Mouse (Mus musculus) liver, embryonic 13.5 days (tissue): ENCODE data around the gene Zdhhc6. TPM values are rescaled to one million over a fixed set of nuclear protein-coding genes. Genes with fewer than 3 reads are reported as not detected.
A peak's percentile ranks its signal among the peaks of the same experiment; 100 is the strongest.

Experiments
- ATAC-seq: fragments of 200-750 bp; cut with Nextera tagmentation; 2 replicates; pipeline ENCODE4 v1.8.0; 2017; ENCODE audit warnings: low read depth, mild to moderate bottlenecking, moderate number of reproducible peaks, moderate library complexity
- DNase-seq: peaks from one replicate; pipeline ENCODE4 v3.0.0; 2022
- H3K27ac ChIP-seq: fragments of 300-500 bp; sonication (generic); 2 replicates; pipeline ENCODE4 v1.5.1; 2015; ENCODE audit warnings: moderate library complexity, mild to moderate bottlenecking, inconsistent platforms
- H3K27me3 ChIP-seq: fragments of 300-500 bp; sonication (generic); 2 replicates; pipeline ENCODE4 v1.6.1; 2015; ENCODE audit warnings: mild to moderate bottlenecking, inconsistent platforms
- H3K36me3 ChIP-seq: fragments of 300-500 bp; sonication (generic); 2 replicates; pipeline ENCODE4 v1.6.1; 2015; ENCODE audit warnings: mild to moderate bottlenecking, inconsistent platforms
- H3K4me1 ChIP-seq: fragments of 300-500 bp; sonication (generic); replicated peaks from 2 replicates; pipeline ENCODE4 v1.6.1; 2015; ENCODE audit warnings: inconsistent platforms
- H3K4me2 ChIP-seq: fragments of 300-500 bp; sonication (generic); 2 replicates; pipeline ENCODE4 v1.6.1; 2015; ENCODE audit warnings: inconsistent platforms, mild to moderate bottlenecking, moderate library complexity
- H3K4me3 ChIP-seq: fragments of 300-500 bp; sonication (generic); replicated peaks from 2 replicates; pipeline ENCODE4 v1.5.1; 2015; ENCODE audit warnings: mild to moderate bottlenecking, inconsistent platforms
- H3K9ac ChIP-seq: fragments of 300-500 bp; sonication (generic); 2 replicates; pipeline ENCODE4 v1.6.1; 2015; ENCODE audit warnings: mild to moderate bottlenecking, inconsistent platforms
- H3K9me3 ChIP-seq: fragments of 300-500 bp; sonication (generic); replicated peaks from 2 replicates; pipeline ENCODE4 v1.6.1; 2016; ENCODE audit warnings: inconsistent platforms
- WGBS: fragments of 180-500 bp; shearing (Covaris S2); methylation state at CpG from one replicate; pipeline ENCODE4 v1.1.7; 2015; ENCODE audit not compliant: insufficient replicate concordance; 5-methylcytosine and 5-hydroxymethylcytosine counted together
- polyA plus RNA-seq: library from polyadenylated mRNA; unstranded; fragments of >200 nt; fragmentation: Nextera tagmentation; extraction: Ambion mirVana; gene quantifications from 2 replicates; pipeline ENCODE4 v1.2.1, GENCODE M21; 2015

Gene Zdhhc6
- polyA plus RNA-seq, 1 experiment from 2014 or later = 64.9 TPM

GRCm38 (mm10) chr19:55244791-55245231, 71.0 kb downstream of the Zdhhc6 start:
- Histone ChIP-seq H3K9me3 (no peaks in the 10 kb centered on the region), H3K9ac (no peak overlapping the region), H3K4me1 (peaks cover 35% of the 10 kb centered on the region), H3K36me3 (no peaks in the 10 kb centered on the region), H3K4me3 (no peak overlapping the region), H3K27me3 (peaks cover 8% of the 10 kb centered on the region), H3K27ac (peak overlapping the region; percentile 6; the same call in 1 of the 2 replicates), H3K4me2 (no peak overlapping the region)
- DNase-seq (peak; percentile 15), ATAC-seq (peak; percentile 77)
- 16% methylated on average over 7 of the region's 7 CpGs for WGBS

- ATAC-seq (no peak), DNase-seq (no peak)
- Histone ChIP-seq H3K36me3 (no peaks in the 10 kb centered on the region), H3K4me2 (no peak within 1 kb of the TSS), H3K4me1 (peaks cover 18% of the 10 kb centered on the region), H3K4me3 (no peak within 1 kb of the TSS), H3K9me3 (no peaks in the 10 kb centered on the region), H3K27me3 (peaks cover 11% of the 10 kb centered on the region), H3K27ac (no peak within 1 kb of the TSS), H3K9ac (no peak within 1 kb of the TSS)
- 72% methylated on average over 6 of the region's 6 CpGs for WGBS
Observed at GRCm38 (mm10) chr19:55241186-55241645, 74.6 kb downstream of the Zdhhc6 start, which contains the start of gene Gucy2g. Gene Gucy2g, minus strand, starts transcription at chr19:55241236.

- DNase-seq (no peak), ATAC-seq (no peak)
- no peak overlapping the region for H3K4me2 ChIP-seq
- H3K36me3 ChIP-seq = no peaks in the 10 kb centered on the region
- no peak overlapping the region for H3K9ac ChIP-seq
- H3K27ac ChIP-seq = no peak overlapping the region
- peaks cover 14% of the 10 kb centered on the region for H3K4me1 ChIP-seq
- H3K9me3 ChIP-seq = no peaks in the 10 kb centered on the region
- H3K4me3 ChIP-seq = no peak overlapping the region
- H3K27me3 ChIP-seq = peaks cover 11% of the 10 kb centered on the region
- 61% methylated on average over 6 of the region's 6 CpGs for WGBS
Observed at GRCm38 (mm10) chr19:55239766-55240426, 75.9 kb downstream of the Zdhhc6 start.

- 59% methylated on average over 5 of the region's 5 CpGs for WGBS
- Histone ChIP-seq H3K4me2 (no peak overlapping the region), H3K9ac (no peak overlapping the region), H3K4me1 (peaks cover 24% of the 10 kb centered on the region), H3K27ac (no peak overlapping the region), H3K9me3 (no peaks in the 10 kb centered on the region), H3K36me3 (no peaks in the 10 kb centered on the region), H3K4me3 (no peak overlapping the region), H3K27me3 (peaks cover 7% of the 10 kb centered on the region)
- ATAC-seq = no peak
- DNase-seq = no peak
Observed at GRCm38 (mm10) chr19:55236564-55236963, 79.3 kb downstream of the Zdhhc6 start.

GRCm38 (mm10) chr19:55236026-55236425, 79.8 kb downstream of the Zdhhc6 start:
- no peak for DNase-seq
- ATAC-seq = no peak

GRCm38 (mm10) chr19:55232136-55232535, 83.7 kb downstream of the Zdhhc6 start:
- 52% methylated on average over 8 of the region's 8 CpGs for WGBS
- no peaks in the 10 kb centered on the region for H3K36me3 ChIP-seq
- peaks cover 30% of the 10 kb centered on the region for H3K4me1 ChIP-seq
- no peaks in the 10 kb centered on the region for H3K9me3 ChIP-seq
- H3K9ac ChIP-seq = no peak overlapping the region
- H3K27ac ChIP-seq = peak overlapping the region; percentile 53
- H3K4me2 ChIP-seq = no peak overlapping the region
- no peak overlapping the region for H3K4me3 ChIP-seq
- ATAC-seq (peak; percentile 62), DNase-seq (no peak)
- H3K27me3 ChIP-seq = no peaks in the 10 kb centered on the region

More at GRCm38 (mm10) chr19:55236026-55236425, 79.8 kb downstream of the Zdhhc6 start:
- no peak overlapping the region for H3K4me3 ChIP-seq
- no peak overlapping the region for H3K4me2 ChIP-seq
- H3K27me3 ChIP-seq = peaks cover 7% of the 10 kb centered on the region
- no peak overlapping the region for H3K9ac ChIP-seq
- peaks cover 23% of the 10 kb centered on the region for H3K4me1 ChIP-seq
- no peaks in the 10 kb centered on the region for H3K36me3 ChIP-seq
- no peaks in the 10 kb centered on the region for H3K9me3 ChIP-seq
- WGBS = 13% methylated on average over 2 of the region's 2 CpGs
- H3K27ac ChIP-seq = no peak overlapping the region

GRCm38 (mm10) chr19:55231081-55231480, 84.8 kb downstream of the Zdhhc6 start:
- Histone ChIP-seq H3K27ac (peak overlapping the region; percentile 12; the same call in 1 of the 2 replicates), H3K4me2 (no peak overlapping the region), H3K9me3 (no peaks in the 10 kb centered on the region), H3K36me3 (no peaks in the 10 kb centered on the region), H3K9ac (no peak overlapping the region), H3K27me3 (no peaks in the 10 kb centered on the region), H3K4me1 (peaks cover 30% of the 10 kb centered on the region), H3K4me3 (no peak overlapping the region)
- ATAC-seq (no peak), DNase-seq (no peak)
- WGBS = 62% methylated on average over 10 of the region's 10 CpGs

- ATAC-seq = no peak
- no peak for DNase-seq
- no peak overlapping the region for H3K9ac ChIP-seq
- H3K4me1 ChIP-seq = peaks cover 15% of the 10 kb centered on the region; the same call in 1 of the 2 replicates
- H3K36me3 ChIP-seq = no peaks in the 10 kb centered on the region
- 64% methylated on average over 7 of the region's 7 CpGs for WGBS
- H3K27ac ChIP-seq = no peak overlapping the region
- H3K9me3 ChIP-seq = no peaks in the 10 kb centered on the region
- no peak overlapping the region for H3K4me2 ChIP-seq
- peaks cover 15% of the 10 kb centered on the region; the same call in 1 of the 2 replicates for H3K27me3 ChIP-seq
- H3K4me3 ChIP-seq = no peak overlapping the region
Observed at GRCm38 (mm10) chr19:55227135-55227534, 88.7 kb downstream of the Zdhhc6 start.

- no peak for DNase-seq
- H3K36me3 ChIP-seq = no peaks in the 10 kb centered on the region
- H3K4me1 ChIP-seq = peaks cover 10% of the 10 kb centered on the region; the same call in 1 of the 2 replicates
- no peak for ATAC-seq
- no peaks in the 10 kb centered on the region for H3K9me3 ChIP-seq
- H3K4me2 ChIP-seq = no peak overlapping the region
- no peak overlapping the region for H3K27ac ChIP-seq
- H3K9ac ChIP-seq = no peak overlapping the region
- H3K27me3 ChIP-seq = peaks cover 15% of the 10 kb centered on the region; the same call in 1 of the 2 replicates
- 64% methylated on average over 5 of the region's 5 CpGs for WGBS
- H3K4me3 ChIP-seq = no peak overlapping the region
Observed at GRCm38 (mm10) chr19:55226621-55227020, 89.2 kb downstream of the Zdhhc6 start.

GRCm38 (mm10) chr19:55222268-55222667, 93.6 kb downstream of the Zdhhc6 start:
- no peak overlapping the region for H3K4me3 ChIP-seq
- WGBS = 89% methylated on average over 9 of the region's 9 CpGs
- H3K4me1 ChIP-seq = peaks cover 42% of the 10 kb centered on the region
- H3K4me2 ChIP-seq = no peak overlapping the region
- H3K36me3 ChIP-seq = no peaks in the 10 kb centered on the region
- DNase-seq = no peak
- no peak overlapping the region for H3K27ac ChIP-seq
- ATAC-seq = no peak
- H3K9ac ChIP-seq = no peak overlapping the region
- H3K9me3 ChIP-seq = no peaks in the 10 kb centered on the region
- peaks cover 15% of the 10 kb centered on the region; the same call in 1 of the 2 replicates for H3K27me3 ChIP-seq
